Mouse (Mus musculus): ENCODE measurements around the gene Atp7a. TPM values are rescaled to one million over a fixed set of nuclear protein-coding genes. Genes with fewer than 3 reads are reported as not detected.

Gene Atp7a
- polyA plus RNA-seq, 1 experiment from 2014 or later = 9.1 TPM

GRCm38 (mm10) chrX:106080811-106081443 lies 53.9 kb downstream of the Atp7a start:
- DNase-seq (ENCODE audit: low spot score) = no peak

GRCm38 (mm10) chrX:106082518-106082917 lies 55.4 kb downstream of the Atp7a start:
- DNase-seq (ENCODE audit: low spot score) = no peak

- DNase-seq (ENCODE audit: low spot score) = no peak
Observed at GRCm38 (mm10) chrX:106085132-106085531, 58.1 kb downstream of the Atp7a start.

GRCm38 (mm10) chrX:106085564-106085963 lies 58.5 kb downstream of the Atp7a start:
- no peak for DNase-seq (ENCODE audit: low spot score)

- DNase-seq (ENCODE audit: low spot score) = no peak
Observed at GRCm38 (mm10) chrX:106092939-106093338, 65.9 kb downstream of the Atp7a start.

- no peak for DNase-seq (ENCODE audit: low spot score)
Observed at GRCm38 (mm10) chrX:106105464-106105863, 78.4 kb downstream of the Atp7a start.

GRCm38 (mm10) chrX:106113881-106114280 lies 86.8 kb downstream of the Atp7a start:
- DNase-seq (ENCODE audit: low spot score) = no peak

GRCm38 (mm10) chrX:106114674-106115073 lies 87.6 kb downstream of the Atp7a start:
- DNase-seq (ENCODE audit: low spot score) = no peak

- DNase-seq (ENCODE audit: low spot score) = no peak
Observed at GRCm38 (mm10) chrX:106122823-106123222, 95.7 kb downstream of the Atp7a start.

GRCm38 (mm10) chrX:106128283-106128682 lies 101.2 kb downstream of the Atp7a start:
- DNase-seq (ENCODE audit: low spot score) = no peak

- no peak for DNase-seq (ENCODE audit: low spot score)
Observed at GRCm38 (mm10) chrX:106129877-106130276, 102.8 kb downstream of the Atp7a start.

GRCm38 (mm10) chrX:106134916-106135315 lies 107.8 kb downstream of the Atp7a start:
- DNase-seq (ENCODE audit: low spot score) = no peak

- no peak for DNase-seq (ENCODE audit: low spot score)
Observed at GRCm38 (mm10) chrX:106135484-106135883, 108.4 kb downstream of the Atp7a start.

- DNase-seq (ENCODE audit: low spot score) = peak; percentile 10
Observed at GRCm38 (mm10) chrX:106135916-106136575, 109.0 kb downstream of the Atp7a start.

GRCm38 (mm10) chrX:106139309-106140070 lies 112.4 kb downstream of the Atp7a start:
- no peak for DNase-seq (ENCODE audit: low spot score)

- no peak for DNase-seq (ENCODE audit: low spot score)
Observed at GRCm38 (mm10) chrX:106142936-106143335, 115.9 kb downstream of the Atp7a start, which contains the start of gene Tlr13. Tlr13 (plus strand) TSS chrX:106143204.

- no peak for DNase-seq (ENCODE audit: low spot score)
Observed at GRCm38 (mm10) chrX:106148185-106148584, 121.1 kb downstream of the Atp7a start.

GRCm38 (mm10) chrX:106149460-106149859 lies 122.4 kb downstream of the Atp7a start:
- DNase-seq (ENCODE audit: low spot score) = no peak

GRCm38 (mm10) chrX:106154180-106154586 lies 127.1 kb downstream of the Atp7a start:
- no peak for DNase-seq (ENCODE audit: low spot score)

- DNase-seq (ENCODE audit: low spot score) = no peak
Observed at GRCm38 (mm10) chrX:106155892-106156291, 128.8 kb downstream of the Atp7a start.

- DNase-seq (ENCODE audit: low spot score) = no peak
Observed at GRCm38 (mm10) chrX:106163995-106164394, 136.9 kb downstream of the Atp7a start.

- DNase-seq (ENCODE audit: low spot score) = no peak
Observed at GRCm38 (mm10) chrX:106164555-106164954, 137.5 kb downstream of the Atp7a start.
